Mouse (Mus musculus) embryonic fibroblast, embryonic 13.5 days (primary cell): ENCODE data around the gene 2610528J11Rik.

ENCODE experiments used
- CTCF ChIP-seq: IDR thresholded peaks from 2 replicates; pipeline ENCODE4 v1.5.1; 2011; ENCODE audit warnings: mild to moderate bottlenecking, control low read depth, low read length, moderate library complexity, borderline replicate concordance; ENCODE audit not compliant: insufficient read depth
- POLR2A ChIP-seq: IDR thresholded peaks from 2 replicates; pipeline ENCODE4 v1.6.1; 2011; ENCODE audit warnings: low read depth, mild to moderate bottlenecking, control low read depth, low read length, moderate library complexity

GRCm38 (mm10) chr4:118568709-118569108, 41.9 kb downstream of the 2610528J11Rik start:
- TF ChIP-seq POLR2A (no peak), CTCF (no peak)
